Mouse (Mus musculus) embryonic facial prominence, embryonic 12.5 days (tissue): ENCODE measurements around the gene Rcan2. TPM values are rescaled to one million over a fixed set of nuclear protein-coding genes. Genes with fewer than 3 reads are reported as not detected.

ENCODE experiments used
- ATAC-seq: fragments of 200-750 bp; cut with Nextera tagmentation; 2 replicates; pipeline ENCODE4 v1.8.0; 2017; ENCODE audit not compliant: insufficient number of reproducible peaks, insufficient read depth, low FRiP score, low TSS enrichment
- H3K27ac ChIP-seq: fragments of 300-500 bp; sonication (generic); 2 replicates; pipeline ENCODE4 v1.5.1; 2016; ENCODE audit warnings: mild to moderate bottlenecking
- H3K27me3 ChIP-seq: fragments of 300-500 bp; sonication (generic); 2 replicates; pipeline ENCODE4 v1.6.1; 2016; ENCODE audit warnings: mild to moderate bottlenecking, moderate library complexity
- H3K36me3 ChIP-seq: fragments of 300-500 bp; sonication (generic); 2 replicates; pipeline ENCODE4 v1.6.1; 2016; ENCODE audit warnings: mild to moderate bottlenecking
- H3K4me1 ChIP-seq: fragments of 300-500 bp; sonication (generic); 2 replicates; pipeline ENCODE4 v1.6.1; 2016
- H3K4me2 ChIP-seq: fragments of 300-500 bp; sonication (generic); replicated peaks from 2 replicates; pipeline ENCODE4 v1.6.1; 2016; ENCODE audit warnings: mild to moderate bottlenecking, moderate library complexity
- H3K4me3 ChIP-seq: fragments of 300-500 bp; sonication (generic); 2 replicates; pipeline ENCODE4 v1.5.1; 2016; ENCODE audit warnings: mild to moderate bottlenecking
- H3K9ac ChIP-seq: fragments of 300-500 bp; sonication (generic); 2 replicates; pipeline ENCODE4 v1.6.1; 2016; ENCODE audit warnings: mild to moderate bottlenecking, moderate library complexity
- H3K9me3 ChIP-seq: fragments of 300-500 bp; sonication (generic); 2 replicates; pipeline ENCODE4 v1.6.1; 2016; ENCODE audit warnings: mild to moderate bottlenecking, moderate library complexity
- WGBS: fragments of 180-500 bp; shearing (Covaris S2); methylation state at CpG from one replicate; pipeline ENCODE4 v1.1.7; 2016; 5-methylcytosine and 5-hydroxymethylcytosine counted together
- polyA plus RNA-seq: library from polyadenylated mRNA; unstranded; fragments of >200 nt; fragmentation: Nextera tagmentation; extraction: Ambion mirVana; gene quantifications from 2 replicates; pipeline ENCODE4 v1.2.1, GENCODE M21; 2016

Rcan2 gene
- polyA plus RNA-seq, 1 experiment from 2014 or later, result 4.1 TPM

- H3K9ac ChIP-seq, result no peak overlapping the region
- H3K4me1 ChIP-seq, result no peaks in the 10 kb centered on the region
- WGBS, result 73% methylated on average over 9 of the region's 9 CpGs
- H3K9me3 ChIP-seq, result no peaks in the 10 kb centered on the region
- no peaks in the 10 kb centered on the region for H3K27me3 ChIP-seq
- no peak overlapping the region for H3K4me3 ChIP-seq
- no peak for ATAC-seq
- no peaks in the 10 kb centered on the region for H3K36me3 ChIP-seq
- H3K27ac ChIP-seq, result no peak overlapping the region
- no peak overlapping the region for H3K4me2 ChIP-seq
Observed at GRCm38 (mm10) chr17:43934056-43934455, 132.9 kb downstream of the Rcan2 start.

GRCm38 (mm10) chr17:43952219-43952618 is 151.1 kb downstream of the Rcan2 start:
- Histone ChIP-seq H3K27me3 (no peaks in the 10 kb centered on the region), H3K27ac (no peak overlapping the region), H3K36me3 (no peaks in the 10 kb centered on the region), H3K4me3 (no peak overlapping the region), H3K9ac (no peak overlapping the region), H3K4me2 (peak overlapping the region; percentile 36), H3K4me1 (no peaks in the 10 kb centered on the region; the same call in 1 of the 2 replicates), H3K9me3 (no peaks in the 10 kb centered on the region)
- 42% methylated on average over 5 of the region's 5 CpGs for WGBS
- no peak for ATAC-seq

- peak; percentile 81; the same call in 1 of the 2 replicates for ATAC-seq
- WGBS, result 28% methylated on average over 16 of the region's 17 CpGs
- H3K27ac ChIP-seq, result no peak overlapping the region
Observed at GRCm38 (mm10) chr17:43952661-43953534, 151.7 kb downstream of the Rcan2 start.

DNA sequence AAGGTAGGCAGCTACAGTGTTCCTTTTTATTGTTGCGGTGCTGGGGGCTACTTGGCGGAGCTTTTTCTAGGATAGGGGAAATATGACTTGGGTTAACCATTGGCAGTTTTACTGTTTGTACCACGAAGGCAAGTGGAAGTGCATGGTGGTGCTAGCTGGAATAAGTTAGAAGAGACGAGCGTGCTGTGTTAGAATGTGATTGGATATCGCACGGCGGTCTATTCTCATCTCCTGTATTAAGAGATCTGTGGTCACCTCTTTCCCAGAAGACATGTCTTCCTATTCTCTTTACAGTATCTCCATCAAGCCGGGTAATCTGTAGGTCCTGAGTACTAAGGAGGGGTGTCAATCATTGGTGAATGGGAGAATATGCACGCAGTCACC is 152.4 kb downstream of the Rcan2 start:
- Histone ChIP-seq H3K9me3 (no peaks in the 10 kb centered on the region), H3K4me3 (0 out of 2 replicates have a peak overlapping the region, but pooled peaks have one; percentile 9), H3K4me1 (no peaks in the 10 kb centered on the region; the same call in 1 of the 2 replicates), H3K4me2 (peak overlapping the region; percentile 36), H3K27ac (no peak overlapping the region), H3K9ac (no peak overlapping the region), H3K27me3 (no peaks in the 10 kb centered on the region), H3K36me3 (no peaks in the 10 kb centered on the region)
- WGBS, result 88% methylated on average over 10 of the region's 10 CpGs
- ATAC-seq, result no peak

More at GRCm38 (mm10) chr17:43952661-43953534, 151.7 kb downstream of the Rcan2 start:
- Histone ChIP-seq H3K9me3 (no peaks in the 10 kb centered on the region), H3K27me3 (no peaks in the 10 kb centered on the region), H3K4me3 (0 out of 2 replicates have a peak overlapping the region, but pooled peaks have one; percentile 9), H3K36me3 (no peaks in the 10 kb centered on the region), H3K4me1 (no peaks in the 10 kb centered on the region; the same call in 1 of the 2 replicates), H3K4me2 (peak overlapping the region; percentile 36), H3K9ac (no peak overlapping the region)

DNA sequence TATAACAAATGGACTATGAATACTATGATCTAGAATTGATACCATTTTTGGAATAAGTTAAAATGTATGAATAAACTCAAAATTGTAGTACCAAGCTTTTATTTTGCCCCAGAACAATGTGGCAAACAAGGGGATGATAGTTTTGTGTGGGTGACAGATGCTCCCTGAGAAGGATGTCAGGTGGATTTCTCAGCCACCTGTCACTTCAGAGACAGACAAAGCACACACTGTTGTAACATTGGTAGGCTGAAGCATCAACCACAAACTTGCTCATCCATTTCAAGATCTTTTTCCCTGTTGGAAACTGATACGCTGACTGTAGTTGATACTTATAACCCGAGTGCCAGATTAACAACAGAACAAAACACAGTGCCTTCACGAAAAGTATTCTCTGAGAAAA is 158.6 kb downstream of the Rcan2 start:
- no peak overlapping the region for H3K27ac ChIP-seq
- no peaks in the 10 kb centered on the region for H3K36me3 ChIP-seq
- no peak overlapping the region for H3K9ac ChIP-seq
- no peak overlapping the region for H3K4me3 ChIP-seq
- no peaks in the 10 kb centered on the region for H3K4me1 ChIP-seq
- H3K4me2 ChIP-seq, result no peak overlapping the region
- H3K27me3 ChIP-seq, result no peaks in the 10 kb centered on the region
- no peaks in the 10 kb centered on the region for H3K9me3 ChIP-seq
- WGBS, result 84% methylated on average over 3 of the region's 3 CpGs
- no peak for ATAC-seq

DNA sequence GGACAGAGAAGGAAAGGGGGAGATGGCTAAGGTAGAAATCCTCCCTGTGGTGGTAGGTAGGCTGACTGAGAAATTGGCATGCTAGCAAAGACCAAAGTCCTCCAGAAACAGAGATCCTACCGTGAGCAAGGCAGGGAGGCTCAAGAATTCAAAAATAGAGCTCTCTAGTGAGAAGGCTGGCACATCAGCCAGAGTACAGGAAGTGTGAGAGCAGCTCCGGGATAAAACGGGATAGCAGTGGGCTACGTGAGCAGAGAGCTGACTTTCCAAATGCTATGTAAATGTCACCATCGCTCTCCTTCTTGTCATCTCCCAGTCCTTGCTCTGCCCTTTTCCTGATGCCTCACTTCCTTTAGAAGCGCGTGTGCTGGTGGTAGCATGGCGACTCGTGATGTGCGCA is 168.8 kb downstream of the Rcan2 start:
- no peaks in the 10 kb centered on the region for H3K36me3 ChIP-seq
- ATAC-seq, result no peak
- H3K27ac ChIP-seq, result no peak overlapping the region
- WGBS, result 88% methylated on average over 10 of the region's 10 CpGs
- H3K27me3 ChIP-seq, result no peaks in the 10 kb centered on the region
- H3K9ac ChIP-seq, result no peak overlapping the region
- H3K4me2 ChIP-seq, result no peak overlapping the region
- H3K9me3 ChIP-seq, result no peaks in the 10 kb centered on the region
- H3K4me3 ChIP-seq, result no peak overlapping the region
- no peaks in the 10 kb centered on the region for H3K4me1 ChIP-seq

DNA sequence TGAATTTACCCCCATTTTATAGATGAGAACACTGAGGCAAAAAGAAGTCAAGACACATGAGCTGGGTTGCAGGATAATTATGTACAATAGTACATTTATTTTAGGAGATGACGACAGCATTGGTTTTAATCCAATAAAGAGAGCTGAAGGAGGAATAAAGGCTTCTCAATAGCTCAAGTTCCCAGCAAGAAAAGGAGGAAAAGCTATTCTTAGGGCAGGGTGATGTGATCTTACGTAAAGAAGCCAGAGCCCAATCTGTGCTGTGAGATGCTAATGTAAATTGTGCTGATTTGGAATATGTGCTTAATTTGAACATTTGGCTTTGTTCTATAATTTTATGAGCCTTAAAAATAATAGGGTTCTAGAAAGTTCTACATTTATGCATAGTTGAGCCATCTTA is 176.4 kb downstream of the Rcan2 start:
- H3K4me1 ChIP-seq, result no peaks in the 10 kb centered on the region
- no peaks in the 10 kb centered on the region for H3K9me3 ChIP-seq
- H3K4me3 ChIP-seq, result no peak overlapping the region
- H3K4me2 ChIP-seq, result no peak overlapping the region
- no peak overlapping the region for H3K9ac ChIP-seq
- no peaks in the 10 kb centered on the region for H3K36me3 ChIP-seq
- no peak for ATAC-seq
- 81% methylated on average over 2 of the region's 2 CpGs for WGBS
- no peaks in the 10 kb centered on the region for H3K27me3 ChIP-seq
- no peak overlapping the region for H3K27ac ChIP-seq

GRCm38 (mm10) chr17:43979925-43980324 is 178.8 kb downstream of the Rcan2 start:
- ATAC-seq, result no peak
- H3K36me3 ChIP-seq, result no peaks in the 10 kb centered on the region
- no peaks in the 10 kb centered on the region for H3K27me3 ChIP-seq
- H3K4me3 ChIP-seq, result no peak overlapping the region
- WGBS, result 78% methylated on average over 3 of the region's 3 CpGs
- H3K4me1 ChIP-seq, result no peaks in the 10 kb centered on the region
- H3K4me2 ChIP-seq, result no peak overlapping the region
- H3K27ac ChIP-seq, result no peak overlapping the region
- no peaks in the 10 kb centered on the region for H3K9me3 ChIP-seq
- no peak overlapping the region for H3K9ac ChIP-seq

- 84% methylated on average over 1 of the region's 1 CpGs for WGBS
- H3K27ac ChIP-seq, result no peak overlapping the region
- no peak overlapping the region for H3K9ac ChIP-seq
- no peaks in the 10 kb centered on the region for H3K9me3 ChIP-seq
- no peak overlapping the region for H3K4me3 ChIP-seq
- H3K36me3 ChIP-seq, result no peaks in the 10 kb centered on the region
- ATAC-seq, result no peak
- H3K27me3 ChIP-seq, result no peaks in the 10 kb centered on the region
- no peaks in the 10 kb centered on the region for H3K4me1 ChIP-seq
- H3K4me2 ChIP-seq, result no peak overlapping the region
Observed at GRCm38 (mm10) chr17:43982505-43982904, 181.4 kb downstream of the Rcan2 start.

- Histone ChIP-seq H3K27ac (0 out of 2 replicates have a peak overlapping the region, but pooled peaks have one; percentile 4), H3K4me3 (no peak overlapping the region), H3K4me2 (no peak overlapping the region), H3K4me1 (peaks cover 19% of the 10 kb centered on the region), H3K27me3 (no peaks in the 10 kb centered on the region), H3K9ac (no peak overlapping the region), H3K36me3 (no peaks in the 10 kb centered on the region), H3K9me3 (no peaks in the 10 kb centered on the region)
- 46% methylated on average over 5 of the region's 5 CpGs for WGBS
- no peak for ATAC-seq
Observed at GRCm38 (mm10) chr17:43989334-43989945, 188.3 kb downstream of the Rcan2 start.

GRCm38 (mm10) chr17:43990957-43991383 is 189.8 kb downstream of the Rcan2 start:
- Histone ChIP-seq H3K9ac (no peak overlapping the region), H3K4me1 (peaks cover 20% of the 10 kb centered on the region), H3K4me3 (no peak overlapping the region), H3K27ac (0 out of 2 replicates have a peak overlapping the region, but pooled peaks have one; percentile 48), H3K4me2 (no peak overlapping the region), H3K9me3 (no peaks in the 10 kb centered on the region), H3K27me3 (no peaks in the 10 kb centered on the region), H3K36me3 (no peaks in the 10 kb centered on the region)
- WGBS, result 13% methylated on average over 10 of the region's 10 CpGs
- no peak for ATAC-seq

- Histone ChIP-seq H3K36me3 (no peaks in the 10 kb centered on the region), H3K4me3 (no peak overlapping the region), H3K27ac (no peak overlapping the region), H3K9me3 (no peaks in the 10 kb centered on the region), H3K9ac (no peak overlapping the region), H3K4me1 (peaks cover 20% of the 10 kb centered on the region), H3K27me3 (no peaks in the 10 kb centered on the region), H3K4me2 (no peak overlapping the region)
- no peak for ATAC-seq
- 14% methylated on average over 4 of the region's 4 CpGs for WGBS
Observed at GRCm38 (mm10) chr17:43994080-43994479, 192.9 kb downstream of the Rcan2 start.
